Mouse (Mus musculus) lung, postnatal 0 days (tissue): Measurements from ENCODE around the gene Otc.

Experiments used
- CTCF ChIP-seq: IDR thresholded peaks from 2 replicates; pipeline ENCODE4 v1.5.1; 2016; ENCODE audit warnings: antibody characterized with exemption, mild to moderate bottlenecking
- EP300 ChIP-seq: IDR thresholded peaks from 2 replicates; pipeline ENCODE4 v1.6.1; 2016; ENCODE audit warnings: antibody characterized with exemption, mild to moderate bottlenecking, control low read depth

DNA sequence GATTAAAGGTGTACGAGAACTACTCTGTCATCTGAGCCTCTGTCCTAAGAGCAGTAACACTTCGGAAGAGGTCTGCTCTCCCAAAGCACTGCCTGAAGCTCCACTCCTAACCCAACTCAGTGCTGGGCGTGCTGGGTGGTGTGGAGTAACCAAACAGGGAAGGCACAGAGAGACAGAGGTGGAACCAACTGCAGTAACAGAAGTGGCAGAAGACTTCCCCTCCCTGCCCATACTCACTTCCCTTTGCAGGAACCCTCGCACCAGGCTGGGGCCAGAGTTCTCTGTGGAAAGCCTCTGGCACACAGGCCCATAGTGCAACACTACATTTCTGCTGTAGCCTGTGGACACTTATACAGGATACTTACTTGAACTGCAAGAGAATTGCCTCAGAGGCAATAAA, 66.1 kb downstream of the Otc start:
- TF ChIP-seq CTCF (no peak), EP300 (no peak)
